Mouse (Mus musculus): Measurements from ENCODE around the gene Cyp1b1.

DNA sequence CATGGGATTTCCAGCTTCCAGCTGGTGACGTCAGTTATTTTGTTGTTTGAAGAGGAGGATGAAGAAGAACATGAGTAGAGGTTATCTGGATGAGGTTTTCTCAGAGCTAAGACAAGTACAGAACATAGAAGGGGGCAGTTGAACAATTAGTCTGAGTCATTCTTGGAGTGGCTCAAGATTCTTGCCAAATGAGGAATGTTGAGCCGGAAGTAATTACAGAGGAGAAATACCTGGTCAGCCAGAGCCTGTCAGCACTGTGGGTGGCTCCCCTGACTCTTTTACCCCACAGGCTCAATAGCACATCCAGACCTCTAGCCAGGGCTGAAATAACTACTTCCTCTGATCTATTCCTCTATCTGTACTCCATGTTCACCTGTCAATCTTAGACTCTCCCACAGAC is 44.0 kb downstream of the Cyp1b1 start:
- no peak for TF ChIP-seq POLR2A (IDR thresholded peaks at IDR 0.05; ENCODE audit: borderline replicate concordance, extremely low read depth, low read depth, low read length)
- no peak for TF ChIP-seq CTCF (IDR thresholded peaks at IDR 0.05; ENCODE audit: insufficient read depth, low read length)
